Mouse (Mus musculus): ENCODE measurements around the gene Fam19a1.

- TF ChIP-seq CTCF (IDR thresholded peaks at IDR 0.05; ENCODE audit: low read depth, low read length) (no peak), GATA1 (IDR thresholded peaks at IDR 0.05; ENCODE audit: borderline replicate concordance, low read length) (no peak), TAL1 (conservative IDR thresholded peaks at IDR 0.05; ENCODE audit: low read depth, low read length) (no peak), GATA2 (IDR thresholded peaks at IDR 0.05; ENCODE audit: borderline replicate concordance, low read depth, low read length) (no peak)
Observed at GRCm38 (mm10) chr6:96268788-96269187, 155.8 kb downstream of the Fam19a1 start.

Measured in G1E (cell line).